Mouse (Mus musculus): ENCODE data around the gene Sulf2.

The Sulf2 gene

DNA sequence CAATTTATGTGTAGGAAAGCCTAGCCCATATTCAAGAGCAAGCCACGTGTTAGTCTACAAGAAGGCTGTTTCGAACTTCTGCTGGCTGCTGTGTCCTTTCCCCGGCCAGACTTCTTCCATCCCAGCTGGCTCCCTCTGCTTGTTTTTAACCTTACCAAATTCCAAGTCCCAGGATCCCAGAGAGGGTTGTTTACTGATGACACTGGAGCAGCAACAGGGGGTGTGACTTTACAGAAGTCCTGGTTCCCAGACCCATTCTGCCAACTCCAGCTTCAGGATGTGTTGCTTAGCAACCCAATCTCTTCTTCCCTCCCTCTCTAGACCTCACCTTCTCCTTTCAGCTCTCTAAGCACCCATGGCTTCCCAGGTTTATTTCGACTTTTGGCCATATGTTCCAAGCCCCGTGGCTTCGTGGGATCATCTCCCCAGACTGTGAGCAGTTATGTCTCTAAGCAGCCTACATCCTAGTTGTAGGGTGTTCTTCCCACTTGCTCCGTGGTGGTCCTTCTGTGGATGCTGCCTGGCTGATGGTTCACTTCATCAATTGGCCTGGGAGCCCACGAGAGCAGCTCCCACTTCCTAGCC is 20.2 kb upstream of the Sulf2 start:
- DNase-seq (ENCODE audit: low spot score) = no peak

DNA sequence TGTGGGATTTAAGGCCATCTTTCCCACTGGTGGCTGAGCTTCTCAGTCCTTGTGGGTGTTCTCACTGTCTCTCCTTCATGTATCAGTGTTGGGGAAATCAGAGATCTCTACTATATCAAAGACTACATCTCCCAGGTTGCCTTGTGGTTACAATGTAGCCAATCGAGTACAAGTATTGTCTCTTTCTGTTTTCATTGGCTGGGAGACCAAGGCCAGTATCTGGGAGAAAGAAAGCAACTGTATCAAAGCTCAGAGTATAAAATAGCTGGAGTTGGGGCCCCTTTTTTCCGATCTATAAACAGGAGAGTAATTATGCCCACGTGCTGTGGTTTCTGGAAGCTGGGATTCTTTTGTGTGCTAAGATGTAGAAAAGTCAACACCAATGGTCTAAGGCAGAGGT is 19.7 kb upstream of the Sulf2 start:
- DNase-seq (ENCODE audit: low spot score) = no peak

DNA sequence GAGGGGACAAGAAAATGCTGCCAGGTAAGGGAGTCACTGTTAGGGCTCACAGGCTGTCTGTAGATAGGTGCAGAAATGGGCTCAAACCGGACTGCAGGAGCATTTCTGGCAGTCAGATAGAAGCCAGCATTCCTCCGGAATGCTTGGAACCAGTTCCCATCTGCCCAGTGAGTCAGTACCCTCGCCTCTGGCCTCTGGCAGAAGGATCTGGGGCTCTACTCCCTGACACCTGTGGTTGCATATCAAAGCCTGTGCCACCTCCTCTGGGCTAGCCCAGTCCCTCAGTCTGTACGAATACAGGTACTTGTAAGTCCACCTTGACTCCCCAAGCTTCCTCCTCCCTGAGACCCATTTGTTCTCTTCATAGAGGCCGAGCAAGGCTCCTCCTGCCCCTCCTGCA is 17.7 kb upstream of the Sulf2 start:
- DNase-seq (ENCODE audit: low spot score) = no peak

DNA sequence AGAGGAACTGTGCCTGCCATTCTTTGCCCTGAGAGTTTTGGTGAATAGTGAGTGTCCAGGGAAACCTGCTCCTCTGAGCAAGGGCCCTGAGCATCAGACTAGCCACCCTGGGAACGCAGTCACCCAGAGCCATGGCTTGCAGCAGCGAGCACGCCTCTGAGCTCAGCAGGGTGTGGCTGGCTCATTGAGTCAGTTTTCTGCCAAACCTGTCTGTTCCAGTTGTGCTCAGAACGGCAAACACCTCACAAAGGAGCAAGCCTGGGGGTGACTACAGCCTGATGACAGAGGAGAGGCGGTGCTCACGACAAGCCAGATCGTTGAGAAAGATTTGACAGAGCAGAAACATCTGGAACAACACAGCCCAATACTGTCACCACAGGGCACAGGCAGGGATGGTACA is 14.7 kb upstream of the Sulf2 start:
- DNase-seq (ENCODE audit: low spot score) = no peak

DNA sequence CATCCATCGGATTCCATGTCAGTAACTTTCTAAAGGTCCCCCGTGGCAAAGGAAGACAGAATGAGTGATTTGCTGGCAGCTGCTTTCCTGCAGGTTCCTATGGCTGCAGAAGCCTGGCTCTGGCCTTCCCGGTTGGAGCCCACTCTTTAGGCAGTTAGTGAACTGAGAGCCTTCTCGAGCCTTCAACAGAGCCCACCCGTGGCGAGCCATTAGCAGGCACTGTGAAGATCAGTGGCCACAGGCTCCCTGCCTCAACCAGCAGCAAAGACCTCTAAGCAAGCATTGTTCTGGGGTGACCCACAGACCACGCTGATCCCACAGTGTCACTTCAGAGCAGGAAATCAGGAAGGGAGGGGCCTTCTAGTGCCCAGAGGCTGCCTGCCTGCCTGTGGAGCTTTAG is 13.4 kb upstream of the Sulf2 start:
- no peak for DNase-seq (ENCODE audit: low spot score)

DNA sequence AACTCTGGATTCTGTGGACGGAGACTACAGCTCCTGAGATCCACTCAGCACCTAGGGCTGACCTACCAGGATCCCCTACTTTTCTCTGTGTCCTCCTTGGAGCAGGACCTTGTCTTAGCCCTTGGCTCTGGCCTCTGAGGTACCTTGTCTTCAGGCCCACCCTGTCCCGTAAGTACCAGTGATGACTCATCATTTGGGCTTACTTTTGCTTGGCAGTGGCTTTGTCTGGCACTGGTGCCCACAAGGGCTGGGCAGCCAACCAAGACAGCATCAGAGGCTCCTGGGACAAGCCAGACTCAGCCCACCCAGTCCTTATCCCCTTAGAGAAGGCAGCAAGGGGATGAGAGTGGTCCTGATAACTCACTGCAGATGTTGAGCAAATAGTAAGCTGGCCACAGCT is 11.9 kb upstream of the Sulf2 start:
- no peak for DNase-seq (ENCODE audit: low spot score)

DNA sequence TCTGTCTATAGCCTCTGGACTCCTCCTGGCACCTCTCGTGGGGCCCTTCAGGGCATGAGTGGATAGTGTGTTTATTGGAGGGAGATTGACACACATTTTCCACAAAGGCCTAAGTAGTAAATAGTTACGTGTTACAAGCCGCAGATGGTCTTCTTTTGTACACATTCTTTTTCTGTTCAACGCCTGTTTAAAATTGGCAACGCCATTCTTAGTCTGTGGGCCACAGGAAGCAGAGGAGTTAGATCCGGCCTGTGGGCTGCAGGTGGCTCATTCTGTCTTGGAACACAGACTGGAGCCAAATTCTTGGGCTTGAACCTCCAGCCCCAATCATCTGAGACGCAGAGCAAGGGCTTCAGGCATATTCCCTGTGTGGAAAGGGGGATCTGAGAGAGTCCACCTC is 9.9 kb upstream of the Sulf2 start:
- no peak for DNase-seq (ENCODE audit: low spot score)

DNA sequence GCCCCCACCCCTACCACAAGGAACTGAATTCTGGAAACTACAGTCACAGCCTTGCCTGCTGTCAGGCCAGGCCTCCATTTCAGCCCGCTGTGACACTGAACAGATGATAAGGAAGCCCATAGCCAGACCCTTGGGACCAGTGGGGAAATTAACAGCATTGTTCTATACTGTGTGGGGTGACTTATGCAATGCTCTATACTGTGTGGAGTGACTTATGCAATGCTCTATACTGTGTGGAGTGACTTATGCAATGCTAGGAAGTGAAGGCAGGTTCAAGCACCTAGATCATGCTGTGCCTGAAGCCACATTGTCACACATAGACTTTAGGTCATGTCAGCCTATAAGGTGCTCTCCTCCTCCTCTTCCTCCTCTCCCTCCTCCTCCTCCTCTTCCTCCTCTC is 9.1 kb upstream of the Sulf2 start:
- DNase-seq (ENCODE audit: low spot score) = no peak

DNA sequence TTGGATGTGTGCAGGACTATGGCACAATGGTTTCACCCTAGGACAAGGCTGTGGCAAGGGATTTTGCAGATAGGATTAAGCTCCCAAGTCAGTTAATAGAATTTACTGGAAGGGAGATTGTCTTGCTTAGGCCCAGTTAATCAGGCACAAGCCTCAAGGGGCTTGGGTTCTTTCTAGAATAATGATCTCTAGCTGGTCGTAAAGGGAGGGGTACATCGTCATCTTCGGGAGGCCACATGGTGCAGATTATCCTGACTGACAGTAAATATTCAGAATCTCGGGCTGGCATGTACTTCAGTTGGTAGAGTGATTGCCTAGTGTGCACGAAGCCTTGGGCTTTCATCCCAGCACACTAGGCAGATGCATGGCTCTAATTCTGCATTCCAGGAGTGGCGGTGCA is 8.5 kb upstream of the Sulf2 start:
- no peak for DNase-seq (ENCODE audit: low spot score)

DNA sequence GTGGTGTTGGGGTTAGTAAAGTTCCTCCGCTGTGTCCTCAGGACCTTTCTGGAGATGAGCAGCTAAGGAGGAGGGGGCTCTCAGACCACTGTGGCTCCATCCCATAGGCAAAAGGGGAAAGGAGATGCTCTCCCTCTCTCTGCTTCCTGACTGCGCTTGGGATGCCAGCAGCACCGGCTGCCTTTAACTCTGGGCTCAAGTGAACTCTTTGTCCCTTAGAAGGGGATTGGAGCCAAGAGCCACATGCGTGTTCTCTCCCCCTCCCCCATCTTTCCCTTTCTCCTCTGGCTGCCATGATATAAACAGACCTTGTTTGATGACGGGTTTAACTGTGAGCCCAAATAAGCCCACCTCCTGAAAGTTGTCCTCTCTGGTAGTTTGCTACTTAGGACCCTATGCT is 7.8 kb upstream of the Sulf2 start:
- DNase-seq (ENCODE audit: low spot score) = no peak

DNA sequence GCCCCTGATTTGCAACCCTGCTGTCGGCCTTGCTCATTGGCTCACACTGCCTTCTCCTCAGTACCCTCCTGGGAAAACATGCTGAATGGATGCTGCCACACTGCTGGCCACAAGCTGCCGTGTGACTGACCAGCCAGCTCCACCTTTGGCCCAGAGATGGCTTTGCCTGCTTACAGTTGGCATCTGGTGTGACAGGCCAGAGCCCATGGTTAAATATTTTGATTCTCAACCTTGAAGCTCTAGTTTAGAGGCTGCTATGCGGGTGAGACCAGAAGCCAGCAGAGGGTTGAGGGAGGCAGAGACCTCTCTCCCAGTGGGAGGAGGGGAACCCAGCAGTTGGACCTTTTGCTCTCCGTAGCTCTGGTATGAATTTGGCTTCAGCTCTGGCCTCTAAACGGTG is 6.7 kb upstream of the Sulf2 start:
- DNase-seq (ENCODE audit: low spot score) = no peak

DNA sequence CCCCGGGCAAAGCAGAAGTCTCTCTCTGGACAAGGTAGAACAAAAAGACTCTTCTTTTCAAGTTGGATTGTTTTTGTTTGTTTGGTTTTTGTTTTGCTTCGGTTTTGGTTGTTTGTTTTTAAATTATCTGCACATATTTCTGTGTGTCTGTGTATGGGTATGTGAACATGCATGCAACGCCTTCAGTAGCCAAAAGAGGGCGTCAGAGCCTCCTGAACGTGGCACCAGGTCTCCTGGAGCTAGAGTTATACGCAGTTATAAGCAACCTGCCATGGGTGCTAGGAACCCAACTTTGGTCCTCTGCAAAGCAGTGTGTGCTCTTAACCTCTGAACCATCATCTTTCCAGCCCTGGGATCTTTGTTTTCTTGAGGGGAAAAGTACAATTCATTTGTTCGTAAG is 3.8 kb upstream of the Sulf2 start:
- no peak for DNase-seq (ENCODE audit: low spot score)

DNA sequence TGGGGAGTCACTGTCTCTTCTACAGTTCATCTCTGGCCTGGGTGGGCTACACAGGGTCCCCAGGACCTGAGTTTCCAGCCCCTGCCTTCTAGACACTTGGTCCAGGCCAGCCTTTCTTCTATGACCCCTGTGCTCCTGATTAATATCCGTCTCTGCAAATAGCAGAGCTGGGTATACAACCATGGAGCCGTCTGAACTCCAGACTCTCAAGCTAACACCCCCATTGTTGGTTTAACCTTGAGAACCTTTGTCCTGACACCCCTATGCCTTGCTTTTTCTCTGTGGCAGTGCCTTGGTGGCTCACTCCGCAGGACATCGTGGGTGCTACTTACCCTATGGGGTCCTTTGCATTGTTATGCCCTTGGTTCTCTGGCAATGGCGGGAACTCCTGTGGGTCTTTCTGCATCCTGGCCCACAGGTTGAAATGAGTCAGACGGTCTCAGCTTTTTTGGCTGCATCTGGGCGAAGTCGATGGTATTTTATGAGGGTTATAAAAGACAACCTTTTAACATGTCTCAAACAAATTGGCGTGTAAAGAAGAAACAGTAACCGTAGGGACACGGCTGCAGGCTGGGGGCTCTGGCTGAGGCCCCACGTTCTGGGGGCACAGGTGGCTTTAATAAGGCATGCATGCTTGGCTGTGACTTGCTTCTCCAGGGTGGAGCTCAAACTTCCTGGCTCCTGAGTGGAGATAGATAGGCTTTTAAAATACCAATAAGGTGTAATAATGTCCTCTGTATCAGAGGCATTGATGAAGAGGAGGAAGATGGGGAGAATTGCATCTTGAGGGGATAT is 2.5 kb upstream of the Sulf2 start:
- DNase-seq (ENCODE audit: low spot score) = no peak

DNA sequence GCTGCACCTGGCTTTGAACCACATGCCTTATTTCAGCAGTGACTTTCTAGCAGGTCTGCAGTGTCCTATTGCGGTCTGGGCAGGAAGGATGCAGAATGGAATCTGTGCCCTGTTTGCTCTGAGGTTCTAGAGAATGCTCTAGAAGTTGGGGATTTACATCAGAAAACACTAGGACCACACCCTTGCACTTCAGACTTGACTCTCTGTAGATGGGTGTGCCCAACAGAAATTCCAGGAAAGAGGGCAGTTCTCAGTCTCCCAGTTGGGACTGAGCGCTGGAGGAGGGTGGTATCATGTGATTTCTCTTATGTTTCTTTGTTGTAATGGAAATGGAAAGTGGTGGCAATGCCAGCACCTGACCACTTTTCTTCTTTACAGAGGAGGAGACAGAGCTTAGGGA is 1.7 kb upstream of the Sulf2 start:
- DNase-seq (ENCODE audit: low spot score) = no peak

DNA sequence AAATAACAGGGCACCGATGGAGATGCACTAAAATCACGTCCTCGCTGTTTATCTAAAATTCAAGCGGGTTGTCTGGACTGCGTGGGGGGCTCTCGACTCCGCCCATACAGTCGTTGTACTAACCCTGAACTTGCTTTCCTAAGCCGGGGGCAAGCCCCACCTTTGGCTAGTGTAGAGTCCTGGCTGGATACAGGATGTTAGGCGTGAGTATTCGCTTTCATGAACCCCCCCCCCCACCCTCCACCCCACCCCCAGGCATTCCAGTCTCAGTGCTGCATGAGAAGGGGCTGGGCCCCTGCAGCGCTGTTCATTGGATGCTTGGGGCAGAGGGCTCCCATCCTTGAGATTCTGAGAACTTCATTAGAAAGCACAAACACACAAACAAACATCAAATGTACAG is 659 bp upstream of the Sulf2 start:
- DNase-seq (ENCODE audit: low spot score) = no peak

DNA sequence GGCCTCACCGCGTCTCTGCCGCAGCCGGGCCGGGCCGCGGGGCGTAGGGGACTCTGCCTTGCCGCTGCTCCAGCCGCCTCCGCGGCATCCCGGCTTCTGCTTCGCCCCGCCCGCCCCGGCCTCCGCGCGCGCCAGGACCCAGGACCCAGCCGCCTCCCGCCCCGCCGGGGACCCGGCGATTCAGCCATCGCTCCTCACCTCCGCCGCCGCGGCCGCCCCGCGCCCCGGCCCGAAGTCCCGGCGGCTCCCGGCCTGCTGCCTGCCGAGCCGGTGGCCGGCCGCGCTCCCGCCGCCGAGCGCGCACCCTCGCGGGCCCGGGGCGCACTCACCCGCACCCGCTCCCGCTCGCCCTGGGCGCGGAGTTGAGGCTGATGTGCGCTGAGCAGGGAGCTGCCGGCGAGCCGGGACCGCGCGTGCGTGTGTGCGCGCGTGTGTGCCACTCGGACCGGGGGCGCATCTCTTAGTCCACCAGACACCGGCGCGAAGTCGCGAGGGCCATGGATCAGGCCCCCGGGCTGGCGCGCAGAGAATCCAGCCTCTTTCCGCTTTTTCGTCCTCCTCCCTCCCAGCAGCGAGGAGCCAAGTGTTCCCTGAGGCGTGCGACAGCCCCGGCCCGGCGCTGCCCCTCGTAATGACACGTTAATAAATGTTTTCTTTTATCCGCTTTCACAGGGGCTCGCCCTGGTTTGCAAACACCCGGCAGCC is 562 bp downstream of the Sulf2 start:
- peak; percentile 68 for DNase-seq (ENCODE audit: low spot score)

DNA sequence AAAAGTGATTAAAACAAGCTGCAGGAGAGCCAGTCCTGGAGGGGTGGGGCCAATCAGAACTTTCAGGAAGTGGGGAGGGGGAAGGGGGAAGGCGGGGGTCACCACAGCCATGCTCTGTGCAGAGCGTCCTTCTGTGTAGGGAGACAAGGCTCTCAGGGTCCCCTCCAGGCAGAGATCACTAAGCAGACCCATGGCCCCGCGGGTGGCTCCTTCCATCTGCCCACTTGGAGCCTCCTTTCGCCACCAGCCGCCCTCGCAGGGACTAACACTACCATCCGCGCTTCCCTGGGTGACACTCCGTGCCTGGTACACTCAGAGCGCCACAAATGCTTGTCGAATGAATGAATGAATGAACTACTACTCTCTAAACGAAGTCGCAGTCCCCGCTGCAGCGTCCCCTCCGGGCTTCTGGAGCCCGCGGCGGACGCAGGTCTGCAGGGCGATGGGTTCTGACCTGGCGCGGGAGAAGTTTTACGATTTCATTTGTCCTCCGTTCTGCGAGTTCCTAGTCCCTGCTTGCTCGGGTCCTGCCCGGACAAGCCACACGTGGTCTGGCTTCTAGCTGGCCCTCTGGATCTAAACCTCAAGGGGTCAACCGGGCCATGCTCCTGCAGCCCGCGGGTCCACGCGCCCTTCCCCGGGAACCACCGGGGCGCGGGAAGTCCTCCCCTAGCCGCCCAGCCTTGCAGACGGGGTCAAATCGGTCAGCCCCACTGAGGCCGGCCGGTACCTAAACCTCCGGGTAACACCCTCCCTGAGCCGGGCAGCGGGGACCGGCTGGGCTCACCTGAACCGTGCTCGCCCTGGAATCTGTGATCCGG is 1.4 kb downstream of the Sulf2 start:
- DNase-seq (ENCODE audit: low spot score) = no peak

DNA sequence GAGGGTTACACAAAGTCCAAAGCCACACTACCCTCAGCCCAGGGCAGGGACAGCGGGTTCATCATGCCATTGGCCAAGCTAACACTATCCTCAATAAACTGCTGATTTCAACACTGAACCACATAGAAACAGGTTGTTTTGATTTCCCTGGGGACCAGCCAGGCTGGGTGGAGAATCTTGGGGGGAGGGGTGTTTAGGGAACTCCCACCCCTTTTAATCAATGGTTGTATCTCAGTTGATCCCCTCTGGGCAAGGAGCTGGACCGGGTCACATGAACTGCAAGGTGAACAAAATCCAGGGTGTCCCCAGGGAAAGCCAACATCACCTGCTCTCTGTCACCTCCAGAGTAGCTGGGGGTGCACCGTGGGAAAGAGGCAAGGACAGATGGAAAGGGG is 2.1 kb downstream of the Sulf2 start:
- DNase-seq (ENCODE audit: low spot score) = no peak

DNA sequence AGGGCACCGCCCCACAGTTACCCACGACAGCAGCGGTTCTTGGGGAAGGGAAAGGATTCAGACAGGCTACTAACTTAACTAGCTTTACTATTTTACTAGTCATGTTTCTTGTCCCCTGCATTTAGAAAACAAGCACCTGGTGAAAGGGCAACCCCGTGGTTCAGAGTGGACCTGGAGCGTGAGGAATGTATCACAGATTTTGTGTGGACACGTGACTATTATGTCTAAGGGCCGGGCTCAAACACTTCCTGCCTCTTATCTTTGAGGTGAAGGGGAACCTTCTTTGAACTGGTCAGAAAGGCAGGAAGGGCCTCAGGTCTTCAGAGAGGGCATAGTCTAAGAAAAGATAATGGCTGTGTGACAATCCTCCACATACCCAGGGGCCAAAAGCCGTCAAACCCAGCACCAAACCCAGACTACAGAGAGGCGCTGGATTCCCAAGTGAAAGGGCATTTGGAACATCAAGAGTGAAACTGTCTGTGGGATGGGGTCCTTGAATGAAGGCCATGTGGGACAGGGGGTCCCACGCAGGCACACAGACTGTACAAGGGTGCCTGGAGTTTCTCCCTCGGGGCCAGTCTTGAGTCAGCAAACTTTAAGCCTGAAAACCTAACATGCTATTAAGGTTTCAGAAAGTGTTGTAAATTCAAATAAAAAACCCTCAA is 2.6 kb downstream of the Sulf2 start:
- DNase-seq (ENCODE audit: low spot score) = no peak

DNA sequence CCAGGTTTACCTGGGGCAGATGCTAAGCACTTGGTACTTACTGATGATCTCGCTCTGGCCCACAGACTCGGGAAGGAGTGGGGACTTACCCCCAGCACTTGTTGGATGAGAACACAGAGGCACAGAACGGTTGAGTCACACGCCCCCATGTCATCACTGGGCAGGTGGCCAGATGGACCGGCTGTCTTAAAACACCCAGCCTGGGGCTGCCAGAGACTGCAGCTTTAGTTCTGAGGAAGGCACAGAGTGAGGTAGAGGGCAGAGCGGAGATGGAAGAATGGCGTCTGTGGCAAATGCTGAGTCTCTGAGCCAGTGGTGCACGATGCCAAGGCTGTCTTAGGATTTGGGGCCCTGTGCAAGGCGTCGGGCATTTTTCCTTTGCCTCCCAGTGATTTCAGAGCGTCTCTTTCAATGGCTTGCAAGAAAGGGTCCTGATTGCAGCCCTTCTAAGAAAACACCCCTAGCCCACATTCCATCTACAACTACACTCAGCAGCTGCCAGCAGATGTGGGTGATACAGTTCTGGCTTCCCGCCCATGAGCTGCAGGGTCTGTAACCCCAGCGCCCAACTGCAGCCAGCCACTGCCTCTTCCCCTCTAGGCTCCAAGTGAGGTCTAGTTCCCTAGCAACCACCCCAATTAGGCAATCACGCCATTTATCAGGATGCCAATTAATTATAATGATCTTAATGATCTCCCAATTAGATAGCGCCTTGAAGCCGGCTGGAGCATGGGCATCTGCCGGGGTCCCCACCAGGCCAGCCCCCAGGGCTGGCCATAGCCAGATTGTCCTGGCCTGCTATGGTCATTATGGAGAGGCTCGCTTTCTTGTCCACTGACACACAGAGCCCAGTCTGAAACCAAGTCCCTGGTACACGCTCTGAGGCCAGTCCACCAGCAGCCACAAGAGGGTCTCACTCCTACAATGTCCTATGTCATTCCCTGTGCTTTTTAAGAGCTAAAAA is 3.7 kb downstream of the Sulf2 start:
- peak; percentile 86 for DNase-seq (ENCODE audit: low spot score)

DNA sequence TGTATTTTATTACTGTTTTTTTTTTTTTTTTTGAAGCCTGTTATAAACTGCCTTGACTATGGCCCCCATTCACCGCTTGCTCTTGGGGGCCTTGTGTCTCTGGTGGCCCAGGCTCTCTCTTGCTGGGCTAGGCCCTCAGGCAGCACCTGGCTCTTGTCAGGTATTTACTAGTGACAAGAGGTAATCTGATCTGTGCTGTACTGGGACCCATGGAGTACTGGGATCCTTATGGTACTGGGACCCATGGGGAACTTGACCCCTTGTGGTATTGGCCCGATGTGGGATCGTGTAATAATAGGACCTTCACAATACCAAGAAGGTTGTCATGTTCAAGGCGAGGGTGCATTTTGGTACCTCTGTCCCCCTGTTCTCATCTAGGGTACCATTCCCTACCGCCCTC is 4.9 kb downstream of the Sulf2 start:
- DNase-seq (ENCODE audit: low spot score) = no peak

Data from testis, postnatal 10 days (tissue).